Mouse (Mus musculus) kidney, postnatal 10 days (tissue): ENCODE data around the gene Olfr1318.

Experiments
- DNase-seq: peaks from one replicate; pipeline ENCODE4 v3.0.0; 2021; ENCODE audit warnings: mixed read lengths

Olfr1318 gene

GRCm38 (mm10) chr2:112153898-112154297, at the start of gene Olfr1318:
Gene Olfr1318, plus strand, starts transcription at chr2:112154198.
- DNase-seq: no peak

- DNase-seq: no peak
Measured at GRCm38 (mm10) chr2:112115340-112115739, 38.7 kb upstream of the Olfr1318 start, which contains the start of gene Olfr1315-ps1. Gene Olfr1315-ps1, minus strand, starts transcription at chr2:112115440.

- no peak for DNase-seq
Measured at GRCm38 (mm10) chr2:112134877-112135276, 19.1 kb upstream of the Olfr1318 start, which contains the start of gene Olfr1316. Gene Olfr1316, minus strand, starts transcription at chr2:112134977.

- DNase-seq: no peak
Measured at GRCm38 (mm10) chr2:112140029-112140428, 14.0 kb upstream of the Olfr1318 start, which contains the start of gene Olfr1317. Gene Olfr1317, plus strand, starts transcription at chr2:112140329.

- DNase-seq: peak; percentile 50
Measured at GRCm38 (mm10) chr2:112196859-112197258, 42.9 kb downstream of the Olfr1318 start.

GRCm38 (mm10) chr2:112203056-112203455, 49.1 kb downstream of the Olfr1318 start:
- peak; percentile 26 for DNase-seq
